Mouse (Mus musculus) brown adipose tissue, adult 24 weeks (tissue): ENCODE measurements around the gene Cul1. TPM values are rescaled to one million over a fixed set of nuclear protein-coding genes. Genes with fewer than 3 reads are reported as not detected.
"Not testable (repeated sequence)": the region's sequence is repeated elsewhere in the genome, so short reads cannot be mapped to it uniquely, and the experiment has no call there.

Experiments
- H3K27ac ChIP-seq: fragments of 200-500 bp; replicated peaks from 2 replicates; pipeline ENCODE4 v1.5.1; 2012; ENCODE audit warnings: low read depth, mild to moderate bottlenecking, low read length
- H3K4me1 ChIP-seq: fragments of 200-500 bp; 2 replicates; pipeline ENCODE4 v1.6.1; 2012; ENCODE audit warnings: low read length, mixed read lengths; ENCODE audit not compliant: control insufficient read depth, insufficient read depth, insufficient read length
- H3K4me3 ChIP-seq: fragments of 200-500 bp; 2 replicates; pipeline ENCODE4 v1.5.1; 2012; ENCODE audit warnings: low read depth, mild to moderate bottlenecking, low read length, moderate library complexity; ENCODE audit not compliant: insufficient read depth
- polyA plus RNA-seq: library from polyadenylated mRNA; stranded (reverse); fragments of >200 nt; gene quantifications from 2 replicates; pipeline ENCODE4 v1.2.4, GENCODE M21; 2012; ENCODE audit not compliant: missing spikeins, insufficient read depth, insufficient read length

Cul1 gene
- 68.6 and 96.9 TPM in 2 replicates for polyA plus RNA-seq

GRCm38 (mm10) chr6:47453098-47453497 lies at the start of gene Cul1:
Gene Cul1, plus strand, starts transcription at chr6:47453398.
- Histone ChIP-seq H3K4me1 (peaks cover 2% of the 10 kb centered on the region; the same call in 1 of the 2 replicates), H3K4me3 (peak within 1 kb of the TSS; percentile 81), H3K27ac (peak within 1 kb of the TSS; percentile 77)

GRCm38 (mm10) chr6:47404419-47405382 lies 48.5 kb upstream of the Cul1 start:
- H3K27ac ChIP-seq: no peak overlapping the region
- H3K4me3 ChIP-seq: no peak overlapping the region
- H3K4me1 ChIP-seq: no peaks in the 10 kb centered on the region; the same call in 1 of the 2 replicates

- no peak overlapping the region for H3K27ac ChIP-seq
- no peaks in the 10 kb centered on the region; the same call in 1 of the 2 replicates for H3K4me1 ChIP-seq
- no peak overlapping the region for H3K4me3 ChIP-seq
Measured at GRCm38 (mm10) chr6:47412886-47413606, 40.2 kb upstream of the Cul1 start.

GRCm38 (mm10) chr6:47413656-47414055 lies 39.5 kb upstream of the Cul1 start:
- Histone ChIP-seq H3K4me1 (no peaks in the 10 kb centered on the region; the same call in 1 of the 2 replicates), H3K4me3 (no peak overlapping the region), H3K27ac (no peak overlapping the region)

- Histone ChIP-seq H3K4me3 (no peak overlapping the region), H3K4me1 (no peaks in the 10 kb centered on the region), H3K27ac (no peak overlapping the region)
Measured at GRCm38 (mm10) chr6:47418691-47419090, 34.5 kb upstream of the Cul1 start.

GRCm38 (mm10) chr6:47420156-47420555 lies 33.0 kb upstream of the Cul1 start:
- Histone ChIP-seq H3K4me1 (no peaks in the 10 kb centered on the region), H3K27ac (no peak overlapping the region), H3K4me3 (no peak overlapping the region)

GRCm38 (mm10) chr6:47421221-47421620 lies 32.0 kb upstream of the Cul1 start:
- no peaks in the 10 kb centered on the region for H3K4me1 ChIP-seq
- no peak overlapping the region for H3K27ac ChIP-seq
- H3K4me3 ChIP-seq: no peak overlapping the region

GRCm38 (mm10) chr6:47426136-47426535 lies 27.1 kb upstream of the Cul1 start:
- no peak overlapping the region for H3K4me3 ChIP-seq

GRCm38 (mm10) chr6:47426556-47426955 lies 26.6 kb upstream of the Cul1 start:
- H3K27ac ChIP-seq, H3K4me3 ChIP-seq, H3K4me1 ChIP-seq: not testable (repeated sequence)

More at GRCm38 (mm10) chr6:47426136-47426535, 27.1 kb upstream of the Cul1 start:
- Histone ChIP-seq H3K4me1 (no peaks in the 10 kb centered on the region), H3K27ac (no peak overlapping the region)

- not testable (repeated sequence) for H3K27ac ChIP-seq, H3K4me3 ChIP-seq, H3K4me1 ChIP-seq
Measured at GRCm38 (mm10) chr6:47432795-47433194, 20.4 kb upstream of the Cul1 start.

GRCm38 (mm10) chr6:47440080-47440479 lies 13.1 kb upstream of the Cul1 start:
- Histone ChIP-seq H3K4me3 (no peak overlapping the region), H3K4me1 (no peaks in the 10 kb centered on the region), H3K27ac (no peak overlapping the region)

GRCm38 (mm10) chr6:47447658-47448057 lies 5.5 kb upstream of the Cul1 start:
- no peaks in the 10 kb centered on the region for H3K4me1 ChIP-seq
- no peak overlapping the region for H3K4me3 ChIP-seq

GRCm38 (mm10) chr6:47453522-47454130 lies 428 bp downstream of the Cul1 start:
- H3K4me3 ChIP-seq: peak overlapping the region; percentile 81
- peak overlapping the region; percentile 77 for H3K27ac ChIP-seq
- H3K4me1 ChIP-seq: peaks cover 2% of the 10 kb centered on the region; the same call in 1 of the 2 replicates

More at GRCm38 (mm10) chr6:47447658-47448057, 5.5 kb upstream of the Cul1 start:
- no peak overlapping the region for H3K27ac ChIP-seq

GRCm38 (mm10) chr6:47454131-47454574 lies 955 bp downstream of the Cul1 start:
- H3K4me1 ChIP-seq: peaks cover 2% of the 10 kb centered on the region; the same call in 1 of the 2 replicates

More at GRCm38 (mm10) chr6:47454131-47454574, 955 bp downstream of the Cul1 start:
- Histone ChIP-seq H3K27ac (peak overlapping the region; percentile 77), H3K4me3 (peak overlapping the region; percentile 81)
